Mouse (Mus musculus): ENCODE results near the gene Slc25a45.

DNA sequence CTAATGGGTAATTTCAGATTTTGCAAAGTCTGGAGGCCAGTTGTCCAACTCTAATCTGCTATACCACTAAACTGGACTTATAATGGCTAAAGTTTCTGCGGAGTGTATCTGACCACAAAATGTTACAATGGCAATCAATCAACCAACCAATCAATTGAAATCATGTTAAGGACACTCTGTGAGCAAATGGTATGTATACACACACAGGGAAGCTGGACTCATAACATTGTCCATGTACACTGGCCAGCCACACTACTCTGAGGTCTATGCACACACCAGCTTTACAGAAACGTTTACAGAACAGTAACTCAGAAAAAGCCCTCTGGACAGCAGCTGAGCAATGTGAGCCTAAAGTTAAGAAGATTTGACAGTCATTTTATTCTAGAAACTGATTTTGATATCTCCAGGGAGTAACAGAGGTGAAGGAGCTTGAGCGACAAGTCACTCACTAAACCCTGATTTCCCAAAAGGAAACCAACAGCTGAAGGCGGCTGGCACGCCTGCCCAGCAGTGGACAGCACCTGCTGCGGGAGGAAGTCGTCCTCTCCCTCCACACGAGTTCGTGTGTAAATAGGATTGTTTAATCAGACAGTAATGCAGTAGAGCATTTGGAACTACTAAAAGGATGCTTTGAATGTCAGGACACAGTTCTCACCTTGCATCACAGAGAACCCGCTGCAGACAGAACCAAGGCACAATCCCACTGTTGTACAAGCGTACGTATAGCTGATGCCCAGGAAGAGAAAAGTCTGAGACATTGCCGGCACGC, 38.1 kb upstream of the Slc25a45 start:
- TF ChIP-seq CTCF (conservative IDR thresholded peaks at IDR 0.05; ENCODE audit: low read length): no peak
- TF ChIP-seq POU5F1 (IDR thresholded peaks at IDR 0.05; ENCODE audit: borderline replicate concordance, low read length): no peak
